Mouse (Mus musculus): ENCODE data around the gene Nrarp. TPM values are rescaled to one million over a fixed set of nuclear protein-coding genes. Genes with fewer than 3 reads are reported as not detected.
A peak's percentile ranks its signal among the peaks of the same experiment; 100 is the strongest.

Gene Nrarp
- polyA plus RNA-seq, 1 experiment from 2014 or later: 76.8 TPM

- Histone ChIP-seq H3K27ac (peak overlapping the region; percentile 85; the same call in 1 of the 2 replicates), H3K4me2 (peak overlapping the region; percentile 48), H3K9me3 (no peaks in the 10 kb centered on the region), H3K9ac (peak overlapping the region; percentile 38; the same call in 1 of the 2 replicates), H3K36me3 (replicated peaks) (no peaks in the 10 kb centered on the region), H3K27me3 (no peaks in the 10 kb centered on the region), H3K4me1 (peaks cover 63% of the 10 kb centered on the region), H3K4me3 (replicated peaks) (no peak overlapping the region; the same call in 1 of the 2 replicates)
- ATAC-seq (ENCODE audit: low FRiP score): no peak
- WGBS: 72% methylated on average over 6 of the region's 6 CpGs
Measured at GRCm38 (mm10) chr2:25176573-25176972, 4.0 kb upstream of the Nrarp start.

GRCm38 (mm10) chr2:25177076-25177475, 3.5 kb upstream of the Nrarp start:
- Histone ChIP-seq H3K27me3 (no peaks in the 10 kb centered on the region), H3K9ac (peak overlapping the region; percentile 38), H3K4me2 (peak overlapping the region; percentile 48), H3K4me3 (replicated peaks) (peak overlapping the region; percentile 21), H3K4me1 (peaks cover 63% of the 10 kb centered on the region), H3K27ac (peak overlapping the region; percentile 85), H3K36me3 (replicated peaks) (no peaks in the 10 kb centered on the region), H3K9me3 (no peaks in the 10 kb centered on the region)
- 17% methylated on average over 4 of the region's 4 CpGs for WGBS
- ATAC-seq (ENCODE audit: low FRiP score): no peak

- peak; percentile 16; the same call in 1 of the 2 replicates for ATAC-seq (ENCODE audit: low FRiP score)
- Histone ChIP-seq H3K4me1 (peaks cover 61% of the 10 kb centered on the region), H3K4me2 (peak overlapping the region; percentile 48)
Measured at GRCm38 (mm10) chr2:25177685-25178084, 2.9 kb upstream of the Nrarp start.

DNA sequence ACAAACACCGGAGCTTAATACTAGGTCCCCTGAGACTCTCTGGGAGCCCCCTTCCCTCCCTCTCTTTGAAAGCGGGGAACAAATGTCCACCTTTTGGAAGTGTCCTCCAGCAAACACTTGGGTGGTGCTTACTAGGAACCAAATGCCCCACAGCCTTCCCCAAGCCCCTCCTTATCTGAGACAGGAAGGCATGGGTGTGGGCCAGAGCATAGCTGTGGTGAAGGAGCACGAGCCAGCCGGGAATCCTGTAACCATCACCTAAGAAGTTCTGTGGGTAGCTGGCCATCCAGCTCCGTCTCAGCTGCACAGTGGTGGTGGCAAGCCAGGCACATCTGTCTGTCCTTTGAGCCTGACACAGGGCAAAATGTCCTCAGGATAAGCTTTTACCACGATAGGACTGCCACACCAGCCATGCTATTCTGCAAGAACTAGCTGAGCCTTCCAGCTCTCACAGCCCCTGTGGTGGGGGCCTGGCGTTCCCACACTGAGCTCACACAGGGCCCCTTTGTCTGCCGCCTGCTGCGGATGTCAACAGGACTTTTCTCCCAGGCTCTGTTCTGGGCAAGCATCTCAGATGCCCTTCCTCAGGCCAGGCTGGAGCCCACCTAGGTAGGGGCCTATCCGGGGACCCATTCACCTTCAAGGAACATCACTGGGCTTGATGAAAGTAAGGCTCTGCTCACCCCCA, 2.1 kb upstream of the Nrarp start:
- Histone ChIP-seq H3K9me3 (no peaks in the 10 kb centered on the region), H3K4me1 (peaks cover 66% of the 10 kb centered on the region), H3K9ac (peak overlapping the region; percentile 47), H3K4me2 (peak overlapping the region; percentile 48), H3K27me3 (no peaks in the 10 kb centered on the region), H3K4me3 (replicated peaks) (peak overlapping the region; percentile 18; the same call in 1 of the 2 replicates), H3K36me3 (replicated peaks) (peaks cover under 1% of the 10 kb centered on the region; the same call in 1 of the 2 replicates), H3K27ac (peak overlapping the region; percentile 85)
- 18% methylated on average over 10 of the region's 10 CpGs for WGBS
- no peak for ATAC-seq (ENCODE audit: low FRiP score)

More at GRCm38 (mm10) chr2:25177685-25178084, 2.9 kb upstream of the Nrarp start:
- peak overlapping the region; percentile 21 for H3K4me3 ChIP-seq (replicated peaks)
- H3K27me3 ChIP-seq: no peaks in the 10 kb centered on the region
- H3K9ac ChIP-seq: peak overlapping the region; percentile 47
- no peaks in the 10 kb centered on the region for H3K36me3 ChIP-seq (replicated peaks)
- WGBS: 0% methylated on average over 6 of the region's 6 CpGs
- peak overlapping the region; percentile 85 for H3K27ac ChIP-seq
- no peaks in the 10 kb centered on the region for H3K9me3 ChIP-seq

- H3K4me2 ChIP-seq: peak overlapping the region; percentile 72
- ATAC-seq (ENCODE audit: low FRiP score): no peak
- peaks cover 79% of the 10 kb centered on the region for H3K4me1 ChIP-seq
- WGBS: 36% methylated on average over 15 of the region's 15 CpGs
- peaks cover 13% of the 10 kb centered on the region for H3K36me3 ChIP-seq (replicated peaks)
- H3K9ac ChIP-seq: peak overlapping the region; percentile 90
- no peaks in the 10 kb centered on the region for H3K9me3 ChIP-seq
- H3K27ac ChIP-seq: peak overlapping the region; percentile 98
- peak overlapping the region; percentile 86 for H3K4me3 ChIP-seq (replicated peaks)
- H3K27me3 ChIP-seq: no peaks in the 10 kb centered on the region
Measured at GRCm38 (mm10) chr2:25179566-25180217, 866 bp upstream of the Nrarp start.

- Histone ChIP-seq H3K4me1 (peaks cover 79% of the 10 kb centered on the region), H3K27ac (peak overlapping the region; percentile 98), H3K9ac (peak overlapping the region; percentile 90), H3K4me3 (replicated peaks) (peak overlapping the region; percentile 86), H3K9me3 (no peaks in the 10 kb centered on the region), H3K4me2 (peak overlapping the region; percentile 72), H3K36me3 (replicated peaks) (peaks cover 16% of the 10 kb centered on the region), H3K27me3 (no peaks in the 10 kb centered on the region)
- peak; percentile 19; the same call in 1 of the 2 replicates for ATAC-seq (ENCODE audit: low FRiP score)
- under 1% methylated on average over 100 of the region's 100 CpGs for WGBS
Measured at GRCm38 (mm10) chr2:25180973-25181890, 674 bp downstream of the Nrarp start.

GRCm38 (mm10) chr2:25181891-25182397, 1.4 kb downstream of the Nrarp start:
- Histone ChIP-seq H3K4me3 (replicated peaks) (peak overlapping the region; percentile 86), H3K27me3 (no peaks in the 10 kb centered on the region), H3K4me2 (peak overlapping the region; percentile 72), H3K4me1 (peaks cover 79% of the 10 kb centered on the region), H3K9me3 (no peaks in the 10 kb centered on the region), H3K27ac (peak overlapping the region; percentile 98), H3K9ac (peak overlapping the region; percentile 90), H3K36me3 (replicated peaks) (peaks cover 16% of the 10 kb centered on the region)
- 0% methylated on average over 17 of the region's 17 CpGs for WGBS
- no peak for ATAC-seq (ENCODE audit: low FRiP score)

- no peak for ATAC-seq (ENCODE audit: low FRiP score)
- Histone ChIP-seq H3K27ac (peak overlapping the region; percentile 98), H3K9me3 (no peaks in the 10 kb centered on the region), H3K27me3 (no peaks in the 10 kb centered on the region), H3K36me3 (replicated peaks) (peaks cover 16% of the 10 kb centered on the region), H3K4me2 (peak overlapping the region; percentile 72), H3K9ac (peak overlapping the region; percentile 90), H3K4me1 (peaks cover 72% of the 10 kb centered on the region), H3K4me3 (replicated peaks) (peak overlapping the region; percentile 86)
- WGBS: 3% methylated on average over 6 of the region's 6 CpGs
Measured at GRCm38 (mm10) chr2:25182664-25183063, 2.1 kb downstream of the Nrarp start.

DNA sequence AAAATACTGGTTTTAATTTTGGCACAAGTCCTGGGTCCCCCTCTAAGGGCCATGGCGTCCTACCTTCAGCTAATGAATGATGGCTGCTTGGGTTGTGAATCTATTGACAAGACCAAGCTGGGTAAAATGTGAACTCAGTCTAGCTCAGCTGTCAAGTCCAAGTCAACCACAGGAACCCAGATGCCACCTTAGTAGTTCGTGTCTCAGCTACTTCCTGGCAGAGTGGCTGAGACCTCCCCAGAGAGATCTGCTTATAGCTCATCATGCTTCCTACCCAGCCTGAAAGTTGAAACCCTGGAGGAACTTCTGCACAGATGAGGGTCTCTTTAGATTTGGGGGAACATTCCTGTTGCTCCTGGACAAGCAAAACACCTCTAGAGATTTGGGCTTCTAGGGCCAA, 2.8 kb downstream of the Nrarp start:
- 55% methylated on average over 2 of the region's 2 CpGs for WGBS
- 0 out of 2 replicates have a peak overlapping the region, but pooled peaks have one; percentile 90 for H3K9ac ChIP-seq
- peak overlapping the region; percentile 98 for H3K27ac ChIP-seq
- H3K4me3 ChIP-seq (replicated peaks): peak overlapping the region; percentile 86
- H3K4me2 ChIP-seq: peak overlapping the region; percentile 72
- ATAC-seq (ENCODE audit: low FRiP score): no peak
- H3K9me3 ChIP-seq: no peaks in the 10 kb centered on the region
- H3K27me3 ChIP-seq: no peaks in the 10 kb centered on the region
- H3K4me1 ChIP-seq: peaks cover 65% of the 10 kb centered on the region
- H3K36me3 ChIP-seq (replicated peaks): peaks cover 16% of the 10 kb centered on the region

DNA sequence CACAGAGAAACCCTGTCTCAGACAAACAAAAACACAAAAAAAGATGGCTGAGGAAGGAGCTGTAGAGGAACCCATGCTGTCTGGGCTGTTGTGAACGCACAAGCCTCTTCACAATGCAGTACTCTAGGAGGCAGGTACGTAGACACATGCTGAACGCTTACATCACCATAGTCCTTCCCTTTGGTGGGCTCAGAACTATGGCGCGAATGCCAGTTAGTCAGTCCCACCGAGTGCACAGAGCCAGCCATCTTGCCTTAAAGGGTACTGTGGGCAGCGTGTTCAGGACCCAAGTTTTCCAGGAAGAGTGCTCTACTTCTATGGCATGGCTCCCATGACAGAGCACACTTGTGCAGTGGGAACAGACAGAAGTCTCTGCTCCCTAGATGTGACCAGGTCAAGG, 3.9 kb downstream of the Nrarp start:
- ATAC-seq (ENCODE audit: low FRiP score): no peak
- WGBS: 89% methylated on average over 7 of the region's 7 CpGs
- Histone ChIP-seq H3K4me1 (peaks cover 55% of the 10 kb centered on the region), H3K27ac (peak overlapping the region; percentile 98), H3K36me3 (replicated peaks) (peaks cover 16% of the 10 kb centered on the region), H3K4me2 (peak overlapping the region; percentile 80), H3K4me3 (replicated peaks) (no peak overlapping the region; the same call in 1 of the 2 replicates), H3K27me3 (no peaks in the 10 kb centered on the region), H3K9me3 (no peaks in the 10 kb centered on the region), H3K9ac (no peak overlapping the region)

GRCm38 (mm10) chr2:25185625-25186574, 5.3 kb downstream of the Nrarp start:
- peaks cover 45% of the 10 kb centered on the region for H3K4me1 ChIP-seq

More at GRCm38 (mm10) chr2:25185625-25186574, 5.3 kb downstream of the Nrarp start:
- ATAC-seq (ENCODE audit: low FRiP score): peak; percentile 83
- H3K36me3 ChIP-seq (replicated peaks): peaks cover 16% of the 10 kb centered on the region
- WGBS: 2% methylated on average over 61 of the region's 64 CpGs
- no peaks in the 10 kb centered on the region for H3K27me3 ChIP-seq
- peak overlapping the region; percentile 80 for H3K4me2 ChIP-seq
- H3K4me3 ChIP-seq (replicated peaks): peak overlapping the region; percentile 47
- H3K27ac ChIP-seq: peak overlapping the region; percentile 98
- no peaks in the 10 kb centered on the region for H3K9me3 ChIP-seq
- H3K9ac ChIP-seq: peak overlapping the region; percentile 69
